Mouse (Mus musculus) lung, adult 2 months (tissue): ENCODE measurements at regions not wholly inside any gene's neighbourhood (a gene's known extent, or its start where the extent isn't known, plus 50 kb on each side); places are given as distances from the start of the nearest gene placed in this dataset.

Experiments used
- CTCF ChIP-seq: fragments of 200-500 bp; IDR thresholded peaks from 2 replicates; pipeline ENCODE4 v1.5.1; 2011; ENCODE audit warnings: mild to moderate bottlenecking, low read length, control low read depth; ENCODE audit not compliant: insufficient read depth
- POLR2A ChIP-seq: fragments of 200-500 bp; IDR thresholded peaks from 2 replicates; pipeline ENCODE4 v1.6.1; 2011; ENCODE audit warnings: low read depth, mild to moderate bottlenecking, control low read depth, low read length, borderline replicate concordance; ENCODE audit errors: extremely low read depth

- no peak for TF ChIP-seq POLR2A
- TF ChIP-seq CTCF, result no peak
Measured at GRCm38 (mm10) chr10:111670666-111671065, 164.6 kb downstream of the Phlda1 start.
